Mouse (Mus musculus) ES-Bruce4 (cell line): ENCODE data around the gene Bpi.

Experiments
- EP300 ChIP-seq: IDR thresholded peaks from 2 replicates; pipeline ENCODE4 v1.6.1; 2011; ENCODE audit warnings: low read depth, low read length; ENCODE audit not compliant: insufficient read depth
- POLR2A ChIP-seq: IDR thresholded peaks from one replicate; pipeline ENCODE4 v1.8.1; 2011; ENCODE audit warnings: low read length; ENCODE audit not compliant: insufficient read depth

- TF ChIP-seq POLR2A (no peak), EP300 (no peak)
Observed at GRCm38 (mm10) chr2:158264877-158265276, 7.0 kb downstream of the Bpi start.
